Mouse (Mus musculus) small intestine, adult 2 months (tissue): ENCODE results near the gene Rpp25l.
"Not testable (repeated sequence)": the region's sequence is repeated elsewhere in the genome, so short reads cannot be mapped to it uniquely, and the experiment has no call there.

Source experiments
- CTCF ChIP-seq: fragments of 200-500 bp; IDR thresholded peaks from 2 replicates; pipeline ENCODE4 v1.5.1; 2012; ENCODE audit warnings: low read depth, mild to moderate bottlenecking, control low read depth, inconsistent platforms, low read length, moderate library complexity, mixed read lengths; ENCODE audit not compliant: insufficient replicate concordance, insufficient read length; ENCODE audit errors: extremely low read depth
- POLR2A ChIP-seq: fragments of 200-500 bp; IDR thresholded peaks from 2 replicates; pipeline ENCODE4 v1.6.1; 2012; ENCODE audit warnings: low read depth, mild to moderate bottlenecking, control low read depth, inconsistent platforms, low read length, moderate library complexity

- TF ChIP-seq CTCF, POLR2A: not testable (repeated sequence)
Measured at GRCm38 (mm10) chr4:41684131-41684930, 29.0 kb downstream of the Rpp25l start.
